Mouse (Mus musculus): ENCODE measurements around the gene Sugct. TPM values are rescaled to one million over a fixed set of nuclear protein-coding genes. Genes with fewer than 3 reads are reported as not detected.

Sugct gene
- polyA plus RNA-seq, 1 experiment: 2.1 TPM

- Histone ChIP-seq H3K36me3 (replicated peaks; ENCODE audit: low read length) (no peaks in the 10 kb centered on the region), H3K27me3 (replicated peaks) (no peaks in the 10 kb centered on the region), H3K4me3 (replicated peaks) (no peak overlapping the region), H3K4me1 (no peaks in the 10 kb centered on the region), H3K9me3 (no peaks in the 10 kb centered on the region)
- no peak for TF ChIP-seq GATA1 (IDR thresholded peaks at IDR 0.05; ENCODE audit: borderline replicate concordance, low read length)
- TF ChIP-seq FLI1 (IDR thresholded peaks at IDR 0.05; ENCODE audit: low read length): no peak
Measured at GRCm38 (mm10) chr13:17627108-17627507, 68.2 kb downstream of the Sugct start.

DNA sequence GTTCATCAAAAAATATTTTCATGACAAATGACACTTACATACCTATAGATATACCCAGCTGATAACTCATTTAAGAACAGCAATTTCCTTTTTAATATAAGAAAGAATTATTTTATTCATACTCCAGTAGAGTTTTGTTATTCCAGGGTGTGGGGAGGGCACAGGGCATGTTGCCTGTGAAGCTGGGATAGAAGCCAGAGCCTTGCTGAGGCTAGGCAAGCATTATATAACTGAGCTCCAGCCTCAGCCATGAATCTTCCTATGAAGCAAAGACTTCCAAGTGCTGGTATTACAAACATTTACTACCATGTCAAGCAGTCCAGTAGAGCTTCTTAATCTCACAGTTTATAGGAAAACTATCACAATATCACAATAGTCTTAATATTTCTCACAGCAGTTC lies 70.4 kb downstream of the Sugct start:
- no peaks in the 10 kb centered on the region for H3K4me1 ChIP-seq
- TF ChIP-seq GATA1 (IDR thresholded peaks at IDR 0.05; ENCODE audit: borderline replicate concordance, low read length): no peak
- TF ChIP-seq FLI1 (IDR thresholded peaks at IDR 0.05; ENCODE audit: low read length): no peak
- no peaks in the 10 kb centered on the region for H3K36me3 ChIP-seq (replicated peaks; ENCODE audit: low read length)
- H3K4me3 ChIP-seq (replicated peaks): no peak overlapping the region
- no peaks in the 10 kb centered on the region for H3K9me3 ChIP-seq
- no peaks in the 10 kb centered on the region for H3K27me3 ChIP-seq (replicated peaks)

DNA sequence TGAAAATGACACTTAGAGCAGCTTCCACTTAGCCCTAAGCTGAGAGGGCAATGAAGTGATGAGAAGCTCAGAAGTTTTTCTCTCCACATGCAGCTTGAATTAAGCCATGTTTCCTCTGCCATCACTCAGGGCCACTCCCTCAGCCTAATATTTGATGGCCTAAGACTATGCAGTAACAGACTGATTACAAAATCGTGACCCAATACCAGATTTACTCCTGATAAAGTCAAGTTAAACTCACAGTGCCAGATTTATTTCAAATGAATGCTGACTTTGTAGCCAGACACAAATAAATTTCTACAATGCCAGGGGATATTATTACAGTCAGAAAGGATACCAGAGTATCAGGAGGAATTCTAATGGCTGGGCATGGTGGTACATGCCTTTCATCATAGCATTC lies 89.1 kb downstream of the Sugct start:
- Histone ChIP-seq H3K36me3 (replicated peaks; ENCODE audit: low read length) (no peaks in the 10 kb centered on the region), H3K27me3 (replicated peaks) (peaks cover 5% of the 10 kb centered on the region), H3K4me3 (replicated peaks) (no peak overlapping the region), H3K4me1 (peaks cover 5% of the 10 kb centered on the region; the same call in 1 of the 2 replicates), H3K9me3 (peaks cover 12% of the 10 kb centered on the region)
- no peak for TF ChIP-seq FLI1 (IDR thresholded peaks at IDR 0.05; ENCODE audit: low read length)
- no peak for TF ChIP-seq GATA1 (IDR thresholded peaks at IDR 0.05; ENCODE audit: borderline replicate concordance, low read length)

- no peaks in the 10 kb centered on the region for H3K36me3 ChIP-seq (replicated peaks; ENCODE audit: low read length)
- peaks cover 5% of the 10 kb centered on the region for H3K27me3 ChIP-seq (replicated peaks)
- no peak overlapping the region for H3K4me3 ChIP-seq (replicated peaks)
- H3K4me1 ChIP-seq: peaks cover 5% of the 10 kb centered on the region; the same call in 1 of the 2 replicates
- H3K9me3 ChIP-seq: peaks cover 12% of the 10 kb centered on the region
- no peak for TF ChIP-seq FLI1 (IDR thresholded peaks at IDR 0.05; ENCODE audit: low read length)
- no peak for TF ChIP-seq GATA1 (IDR thresholded peaks at IDR 0.05; ENCODE audit: borderline replicate concordance, low read length)
Measured at GRCm38 (mm10) chr13:17604670-17605069, 90.7 kb downstream of the Sugct start.

DNA sequence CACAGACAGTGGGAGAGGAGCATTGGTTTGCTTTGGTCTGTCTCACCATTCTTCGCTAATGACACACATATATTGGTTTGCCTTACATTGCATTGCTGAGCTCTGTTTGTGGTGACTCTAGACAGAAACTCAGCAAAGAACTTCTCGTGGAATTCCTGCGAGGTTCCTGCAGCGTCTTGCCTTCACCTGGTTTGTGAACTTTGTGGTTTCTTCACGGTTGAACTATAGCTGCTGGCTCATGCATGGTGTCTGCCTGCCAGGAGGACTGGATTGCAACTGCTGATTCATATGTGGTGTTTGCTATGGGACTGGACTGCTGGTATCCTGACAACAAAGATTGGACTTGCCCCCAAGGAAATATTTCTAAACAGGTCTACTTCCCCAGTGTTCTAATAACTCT lies 91.6 kb downstream of the Sugct start:
- peaks cover 5% of the 10 kb centered on the region for H3K27me3 ChIP-seq (replicated peaks)
- no peaks in the 10 kb centered on the region for H3K36me3 ChIP-seq (replicated peaks; ENCODE audit: low read length)
- H3K9me3 ChIP-seq: peaks cover 12% of the 10 kb centered on the region
- no peak overlapping the region for H3K4me3 ChIP-seq (replicated peaks)
- no peak for TF ChIP-seq GATA1 (IDR thresholded peaks at IDR 0.05; ENCODE audit: borderline replicate concordance, low read length)
- no peak for TF ChIP-seq FLI1 (IDR thresholded peaks at IDR 0.05; ENCODE audit: low read length)
- H3K4me1 ChIP-seq: peaks cover 5% of the 10 kb centered on the region; the same call in 1 of the 2 replicates

DNA sequence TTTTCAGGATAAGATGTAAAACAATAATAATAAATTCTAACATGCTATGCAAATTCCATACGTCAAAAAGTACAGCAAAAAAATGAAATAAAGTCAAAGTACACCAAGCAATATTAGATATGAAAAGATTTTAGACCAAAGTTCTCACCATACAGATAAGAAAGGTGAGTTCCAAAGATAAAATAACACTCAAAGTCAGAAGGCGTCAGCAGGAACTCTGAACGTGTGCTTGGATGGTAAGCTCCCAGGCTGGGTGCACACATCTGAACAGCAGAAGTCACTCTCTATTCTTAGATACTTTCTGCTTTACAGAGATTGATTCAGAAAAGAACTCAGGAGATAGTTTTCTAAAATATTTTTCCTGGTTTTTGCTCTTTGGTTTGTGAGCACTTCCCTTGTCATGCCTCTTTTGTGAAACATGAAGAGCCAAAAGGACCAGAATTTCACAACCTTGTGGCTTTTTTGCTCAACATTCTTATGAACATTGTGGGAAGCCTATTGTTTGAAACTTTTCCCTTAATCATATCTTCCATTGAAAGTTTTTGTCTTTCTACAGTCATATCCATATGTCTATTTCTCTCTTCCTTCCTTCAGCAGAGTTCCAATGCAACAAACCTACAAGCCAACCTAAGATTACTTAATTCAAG lies 110.0 kb downstream of the Sugct start:
- H3K36me3 ChIP-seq (replicated peaks; ENCODE audit: low read length): no peaks in the 10 kb centered on the region
- no peaks in the 10 kb centered on the region for H3K27me3 ChIP-seq (replicated peaks)
- TF ChIP-seq GATA1 (IDR thresholded peaks at IDR 0.05; ENCODE audit: borderline replicate concordance, low read length): no peak
- no peak overlapping the region for H3K4me3 ChIP-seq (replicated peaks)
- H3K4me1 ChIP-seq: 0 out of 2 replicates have a peak, but pooled peaks cover 5% of the 10 kb centered on the region
- H3K9me3 ChIP-seq: no peaks in the 10 kb centered on the region

DNA sequence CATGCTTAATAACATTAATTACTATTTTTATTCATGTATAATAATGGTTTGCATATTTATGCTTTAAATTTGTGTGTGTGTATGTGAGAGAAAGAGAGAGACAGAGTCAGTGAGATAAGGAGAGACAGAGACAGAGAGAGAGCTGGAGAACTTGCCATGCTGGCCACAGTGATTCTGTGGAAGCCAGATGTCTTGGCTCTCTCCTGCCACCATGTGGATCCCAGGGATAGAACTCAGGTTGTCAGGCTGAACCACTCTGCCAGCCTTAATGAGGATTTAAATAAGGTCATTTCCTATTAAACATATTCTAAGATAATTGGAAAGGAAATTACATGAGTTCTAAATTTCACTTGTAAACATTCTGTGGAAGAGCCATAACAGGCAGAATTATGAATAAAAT lies 110.5 kb downstream of the Sugct start:
- TF ChIP-seq GATA1 (IDR thresholded peaks at IDR 0.05; ENCODE audit: borderline replicate concordance, low read length) (no peak), FLI1 (IDR thresholded peaks at IDR 0.05; ENCODE audit: low read length) (no peak)

GRCm38 (mm10) chr13:17581684-17582083 lies 113.7 kb downstream of the Sugct start:
- H3K36me3 ChIP-seq (replicated peaks; ENCODE audit: low read length): no peaks in the 10 kb centered on the region
- no peaks in the 10 kb centered on the region for H3K9me3 ChIP-seq
- no peaks in the 10 kb centered on the region for H3K27me3 ChIP-seq (replicated peaks)
- H3K4me3 ChIP-seq (replicated peaks): no peak overlapping the region
- no peak for TF ChIP-seq GATA1 (IDR thresholded peaks at IDR 0.05; ENCODE audit: borderline replicate concordance, low read length)
- 0 out of 2 replicates have a peak, but pooled peaks cover 5% of the 10 kb centered on the region for H3K4me1 ChIP-seq

More for the DNA sequence above, 110.5 kb downstream of the Sugct start:
- H3K36me3 ChIP-seq (replicated peaks; ENCODE audit: low read length): no peaks in the 10 kb centered on the region
- H3K4me3 ChIP-seq (replicated peaks): no peak overlapping the region
- H3K4me1 ChIP-seq: 0 out of 2 replicates have a peak, but pooled peaks cover 5% of the 10 kb centered on the region
- H3K27me3 ChIP-seq (replicated peaks): no peaks in the 10 kb centered on the region
- H3K9me3 ChIP-seq: no peaks in the 10 kb centered on the region

- Histone ChIP-seq H3K27me3 (replicated peaks) (no peaks in the 10 kb centered on the region), H3K4me1 (no peaks in the 10 kb centered on the region), H3K9me3 (no peaks in the 10 kb centered on the region), H3K4me3 (replicated peaks) (no peak overlapping the region), H3K36me3 (replicated peaks; ENCODE audit: low read length) (no peaks in the 10 kb centered on the region)
- TF ChIP-seq GATA1 (IDR thresholded peaks at IDR 0.05; ENCODE audit: borderline replicate concordance, low read length) (no peak), FLI1 (IDR thresholded peaks at IDR 0.05; ENCODE audit: low read length) (no peak)
Measured at GRCm38 (mm10) chr13:17559357-17559756, 136.0 kb downstream of the Sugct start.

DNA sequence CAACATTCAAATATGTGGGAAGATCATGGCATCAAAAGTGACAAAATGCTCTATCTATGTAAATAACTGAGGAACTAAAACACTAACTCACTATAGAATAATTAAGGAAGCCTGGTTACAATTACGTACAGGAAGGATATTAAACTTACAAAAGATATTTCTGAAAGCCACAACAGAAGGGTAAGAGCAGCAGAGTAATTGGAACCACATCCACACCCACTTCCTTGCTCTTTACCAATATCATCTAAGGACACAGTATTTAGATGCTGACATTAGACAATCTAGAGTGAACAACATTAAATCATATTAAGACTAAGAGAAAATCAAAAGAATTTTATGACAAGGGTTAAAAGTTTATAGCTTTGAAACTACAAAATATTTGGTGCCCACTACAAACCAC lies 159.0 kb downstream of the Sugct start:
- Histone ChIP-seq H3K4me3 (replicated peaks) (no peak overlapping the region), H3K4me1 (peaks cover 30% of the 10 kb centered on the region), H3K9me3 (peaks cover 4% of the 10 kb centered on the region; the same call in 1 of the 2 replicates), H3K36me3 (replicated peaks; ENCODE audit: low read length) (no peaks in the 10 kb centered on the region), H3K27me3 (replicated peaks) (no peaks in the 10 kb centered on the region)
- no peak for TF ChIP-seq FLI1 (IDR thresholded peaks at IDR 0.05; ENCODE audit: low read length)
- TF ChIP-seq GATA1 (IDR thresholded peaks at IDR 0.05; ENCODE audit: borderline replicate concordance, low read length): no peak
